Mouse (Mus musculus) myocyte (in vitro differentiated cells): ENCODE results near the gene Smim6.

Source experiments
- CEBPB ChIP-seq: IDR thresholded peaks from 2 replicates; pipeline ENCODE4 v1.6.1; 2011; ENCODE audit warnings: mild to moderate bottlenecking, moderate library complexity; ENCODE audit not compliant: poor library complexity, insufficient read depth, severe bottlenecking
- E2F4 ChIP-seq: IDR thresholded peaks from one replicate; pipeline ENCODE4 v1.6.1; 2011; ENCODE audit warnings: mild to moderate bottlenecking, control low read depth, moderate library complexity; ENCODE audit not compliant: insufficient read depth
- MAX ChIP-seq: IDR thresholded peaks from one replicate; pipeline ENCODE4 v1.6.1; 2011; ENCODE audit warnings: low read depth, mild to moderate bottlenecking, control low read depth
- MYOD1 ChIP-seq, 3 experiments: IDR thresholded peaks; one replicate each; pipeline ENCODE4 v1.6.1; 2011; ENCODE audit warnings: control low read depth in 2 of 3, low read depth in 2 of 3, mild to moderate bottlenecking in 2 of 3, moderate library complexity in 1 of 3; ENCODE audit not compliant: insufficient read length in 2 of 3, control insufficient read depth in 1 of 3
- MYOG ChIP-seq, 3 experiments: IDR thresholded peaks; one replicate each; pipeline ENCODE4 v1.6.1; 2011; ENCODE audit warnings: control low read depth in 2 of 3, low read depth in 2 of 3, mild to moderate bottlenecking in 2 of 3; ENCODE audit not compliant: insufficient read length in 2 of 3, control insufficient read depth in 1 of 3, insufficient read depth in 1 of 3
- POLR2A ChIP-seq: IDR thresholded peaks from one replicate; pipeline ENCODE4 v1.6.1; 2011; ENCODE audit warnings: low read depth, mild to moderate bottlenecking, control low read depth, moderate library complexity; ENCODE audit not compliant: insufficient read length
- REST ChIP-seq: IDR thresholded peaks from one replicate; pipeline ENCODE4 v1.6.1; 2011; ENCODE audit warnings: mild to moderate bottlenecking, control low read depth, moderate library complexity; ENCODE audit not compliant: insufficient read depth, insufficient read length
- TCF12 ChIP-seq: IDR thresholded peaks from one replicate; pipeline ENCODE4 v1.6.1; 2011; ENCODE audit warnings: mild to moderate bottlenecking, control low read depth; ENCODE audit not compliant: poor library complexity, insufficient read depth, severe bottlenecking
- TCF3 ChIP-seq: IDR thresholded peaks from one replicate; pipeline ENCODE4 v1.6.1; 2011; ENCODE audit warnings: low read depth, control low read depth; ENCODE audit not compliant: insufficient read length
- USF1 ChIP-seq: IDR thresholded peaks from one replicate; pipeline ENCODE4 v1.6.1; 2011; ENCODE audit warnings: low read depth, mild to moderate bottlenecking, control low read depth, moderate library complexity

DNA sequence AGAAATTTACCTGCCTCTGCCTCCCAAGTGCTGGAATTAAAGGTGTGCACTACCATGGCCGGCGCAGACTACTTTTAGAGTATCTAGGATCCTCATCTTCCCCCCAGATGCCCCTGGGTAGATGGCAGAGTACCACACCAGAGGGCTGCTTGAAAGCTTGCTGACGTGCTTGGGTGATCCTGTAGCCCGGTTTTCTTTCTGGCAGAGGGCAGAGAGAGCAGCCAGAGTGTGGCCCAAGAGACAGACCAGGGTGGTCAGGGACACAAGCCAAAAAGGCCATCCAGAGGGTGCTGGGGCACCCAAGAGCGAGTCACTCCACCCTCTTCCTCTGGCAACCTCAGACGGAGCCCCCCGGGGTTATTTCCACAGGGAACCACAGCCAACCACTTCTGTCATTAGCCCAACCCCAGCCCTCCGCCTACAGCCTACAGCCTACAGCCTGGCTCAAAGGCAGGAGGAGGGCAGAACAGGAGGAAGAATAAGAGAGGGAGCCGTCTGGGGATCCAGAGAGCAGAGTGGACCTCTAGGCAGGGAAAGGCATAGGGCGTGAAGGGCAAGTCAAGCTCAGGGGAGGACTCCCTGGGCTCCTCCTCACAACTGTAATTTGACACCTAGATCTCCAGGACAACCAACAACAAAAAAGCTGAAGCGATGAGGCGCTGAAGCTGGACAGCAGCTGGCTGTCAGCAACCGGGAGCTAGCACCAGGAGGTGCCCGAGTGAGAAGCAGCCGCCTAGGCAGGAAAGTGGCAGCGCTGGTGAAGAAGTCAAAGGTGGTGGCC, 12.1 kb upstream of the Smim6 start, which contains the start of gene Smim5:
- peak; percentile 56 for TF ChIP-seq POLR2A
- no peak for TF ChIP-seq USF1
- no peak for TF ChIP-seq E2F4
- TF ChIP-seq MYOD1 (IDR thresholded peaks at IDR 0.05; ENCODE audit: control insufficient read depth in 1 of 3, insufficient read length in 2 of 3, low read depth in 2 of 3) = peak; percentile 89 to 98 (median 90)
- TF ChIP-seq CEBPB = no peak
- TF ChIP-seq REST = peak; percentile 54
- TF ChIP-seq MYOG (IDR thresholded peaks at IDR 0.05; ENCODE audit: control insufficient read depth in 1 of 3, insufficient read depth in 1 of 3, insufficient read length in 2 of 3, low read depth in 2 of 3) = peak; percentile 53 to 82 (median 61)
- peak; percentile 17 for TF ChIP-seq TCF12
- TF ChIP-seq MAX = no peak
- peak; percentile 17 for TF ChIP-seq TCF3
